Mouse (Mus musculus) neural tube, embryonic 11.5 days (tissue): ENCODE measurements around the gene Gm3625. TPM values are rescaled to one million over a fixed set of nuclear protein-coding genes. Genes with fewer than 3 reads are reported as not detected.

ENCODE experiments used
- ATAC-seq: fragments of 200-750 bp; cut with Nextera tagmentation; 2 replicates; pipeline ENCODE4 v1.8.0; 2017; ENCODE audit warnings: moderate number of reproducible peaks, mild to moderate bottlenecking, moderate TSS enrichment, moderate library complexity; ENCODE audit not compliant: insufficient read depth, low FRiP score, low TSS enrichment
- DNase-seq: peaks from one replicate; pipeline ENCODE4 v3.0.0-alpha.2; 2015; ENCODE audit warnings: low spot score
- H3K27ac ChIP-seq: fragments of 300-500 bp; sonication (generic); 2 replicates; pipeline ENCODE4 v1.5.1; 2014; ENCODE audit warnings: low read depth, mild to moderate bottlenecking, low read length
- H3K27me3 ChIP-seq: fragments of 300-500 bp; sonication (generic); 2 replicates; pipeline ENCODE4 v1.6.1; 2014; ENCODE audit warnings: mild to moderate bottlenecking, low read length, mixed read lengths; ENCODE audit not compliant: control insufficient read depth, insufficient read depth
- H3K36me3 ChIP-seq: fragments of 300-500 bp; sonication (generic); 2 replicates; pipeline ENCODE4 v1.6.1; 2014; ENCODE audit warnings: mild to moderate bottlenecking, low read length, moderate library complexity, mixed read lengths; ENCODE audit not compliant: control insufficient read depth, insufficient read depth
- H3K4me1 ChIP-seq: fragments of 300-500 bp; sonication (generic); 2 replicates; pipeline ENCODE4 v1.6.1; 2014; ENCODE audit warnings: low read length, mixed read lengths; ENCODE audit not compliant: control insufficient read depth, insufficient read depth
- H3K4me2 ChIP-seq: fragments of 300-500 bp; sonication (generic); 2 replicates; pipeline ENCODE4 v1.6.1; 2014; ENCODE audit warnings: low read depth, mild to moderate bottlenecking, moderate library complexity
- H3K4me3 ChIP-seq: fragments of 300-500 bp; sonication (generic); 2 replicates; pipeline ENCODE4 v1.5.1; 2014; ENCODE audit warnings: low read depth, low read length
- H3K9ac ChIP-seq: fragments of 300-500 bp; sonication (generic); 2 replicates; pipeline ENCODE4 v1.6.1; 2014; ENCODE audit warnings: mild to moderate bottlenecking, low read length
- H3K9me3 ChIP-seq: fragments of 300-500 bp; sonication (generic); 2 replicates; pipeline ENCODE4 v1.6.1; 2016; ENCODE audit warnings: low read length; ENCODE audit not compliant: control insufficient read depth
- WGBS: fragments of 180-500 bp; shearing (Covaris S2); extraction: QIAGEN DNeasy Blood & Tissue Kit; methylation state at CpG from one replicate; pipeline ENCODE4 v1.1.7; 2014; 5-methylcytosine and 5-hydroxymethylcytosine counted together
- polyA plus RNA-seq: library from polyadenylated mRNA; unstranded; fragments of >200 nt; fragmentation: Nextera tagmentation; extraction: Ambion mirVana; gene quantifications from 2 replicates; pipeline ENCODE4 v1.2.1, GENCODE M21; 2014

The Gm3625 gene
- polyA plus RNA-seq, 1 experiment from 2014 or later = not detected

GRCm38 (mm10) chr12:4546491-4546890 lies 46.2 kb downstream of the Gm3625 start:
- ATAC-seq (no peak), DNase-seq (no peak)
- Histone ChIP-seq H3K9ac (no peak overlapping the region), H3K4me3 (no peak overlapping the region), H3K4me1 (no peaks in the 10 kb centered on the region), H3K4me2 (no peak overlapping the region), H3K9me3 (no peaks in the 10 kb centered on the region), H3K36me3 (no peaks in the 10 kb centered on the region), H3K27ac (no peak overlapping the region), H3K27me3 (no peaks in the 10 kb centered on the region)
- WGBS = 66% methylated on average over 5 of the region's 5 CpGs

GRCm38 (mm10) chr12:4545425-4545824 lies 47.3 kb downstream of the Gm3625 start:
- no peaks in the 10 kb centered on the region for H3K9me3 ChIP-seq
- no peak for ATAC-seq
- H3K27ac ChIP-seq = no peak overlapping the region
- H3K9ac ChIP-seq = no peak overlapping the region
- H3K4me2 ChIP-seq = no peak overlapping the region
- no peak for DNase-seq
- no peaks in the 10 kb centered on the region for H3K36me3 ChIP-seq
- no peaks in the 10 kb centered on the region for H3K27me3 ChIP-seq
- no peaks in the 10 kb centered on the region for H3K4me1 ChIP-seq
- H3K4me3 ChIP-seq = no peak overlapping the region

GRCm38 (mm10) chr12:4544400-4544919 lies 48.3 kb downstream of the Gm3625 start:
- Histone ChIP-seq H3K27me3 (no peaks in the 10 kb centered on the region), H3K27ac (no peak overlapping the region), H3K9ac (no peak overlapping the region), H3K4me3 (no peak overlapping the region), H3K9me3 (no peaks in the 10 kb centered on the region), H3K4me2 (no peak overlapping the region), H3K4me1 (no peaks in the 10 kb centered on the region), H3K36me3 (no peaks in the 10 kb centered on the region)
- ATAC-seq (no peak), DNase-seq (no peak)
- 92% methylated on average over 5 of the region's 5 CpGs for WGBS

Other genes starting within 250 kb of the Gm3625 start
- 8.6 and 9.3 TPM in 2 replicates for gene Ncoa1, start 115.7 kb downstream of the Gm3625 start, polyA plus RNA-seq
- 19.7 and 24.7 TPM in 2 replicates for gene Itsn2, start 289 bp downstream of the Gm3625 start, polyA plus RNA-seq
- gene Fam228a, start 145.5 kb upstream of the Gm3625 start, polyA plus RNA-seq = 0.49 TPM in 1 of 2 replicates, not detected in the other
- 4.1 and 5.2 TPM in 2 replicates for gene Pfn4, start 176.1 kb upstream of the Gm3625 start, polyA plus RNA-seq
- 3.5 and 3.9 TPM in 2 replicates for gene Fam228b, start 176.3 kb upstream of the Gm3625 start, polyA plus RNA-seq
- 330 TPM in 2 replicates for gene Sf3b6, start 224.6 kb upstream of the Gm3625 start, polyA plus RNA-seq
- 22.7 and 30.2 TPM in 2 replicates for gene Fkbp1b, start 248.7 kb upstream of the Gm3625 start, polyA plus RNA-seq